ENCODE assay signal across 32 mouse cellular contexts in genomic region chr1:73927819-73928218, GRCm38 (mm10).
DNase-seq lines count a peak whose midpoint lies in the region; ATAC-seq and TF ChIP-seq lines count a peak whose summit lies in the region.
"Had no signal": no experiment of that assay in that cellular context is flagged by ENCODE, and none has a peak within 500 bp of the region (broad histone marks: within the 10 kb centered on the region; RNA-seq: fewer than 3 reads in every experiment).

No protein-coding gene starts in this region.

- peak overlapping the region; percentile 7; the same call in 1 of the 2 replicates for H3K4me3 ChIP-seq in gastrocnemius, adult 2 months
- H3K4me3 ChIP-seq in hindbrain, embryonic 10.5 days: no peak overlapping the region
- H3K4me3 ChIP-seq in hindbrain, embryonic 11.5 days (ENCODE audit: low read depth, low read length): no peak overlapping the region
- H3K4me3 ChIP-seq in liver, adult 2 months (ENCODE audit: insufficient read depth, low read depth, low read length): no peak overlapping the region
- H3K4me3 ChIP-seq in liver, postnatal 0 days (ENCODE audit: low read depth, low read length): no peak overlapping the region
- H3K4me3 ChIP-seq in brown adipose tissue, adult 24 weeks (ENCODE audit: insufficient read depth, low read depth, low read length): no peak overlapping the region
- H3K4me3 ChIP-seq: embryonic facial prominence, embryonic 10.5 days; embryonic facial prominence, embryonic 15.5 days; forebrain, embryonic 12.5 days; heart, embryonic 13.5 days; hindbrain, embryonic 15.5 days; limb, embryonic 15.5 days; lung, embryonic 15.5 days; myocyte; neural tube, embryonic 12.5 days had no signal

- H3K4me1 ChIP-seq in hindbrain, embryonic 10.5 days (replicated peaks): peaks cover 44% of the 10 kb centered on the region
- no peaks in the 10 kb centered on the region for H3K4me1 ChIP-seq in hindbrain, embryonic 11.5 days (replicated peaks; ENCODE audit: control insufficient read depth, insufficient read depth, low read length)
- H3K4me1 ChIP-seq in liver, adult 2 months (ENCODE audit: control insufficient read depth, insufficient read depth, low read length): peaks cover 44% of the 10 kb centered on the region
- H3K4me1 ChIP-seq in liver, postnatal 0 days (ENCODE audit: insufficient read depth): peaks cover 24% of the 10 kb centered on the region
- H3K4me1 ChIP-seq in brown adipose tissue, adult 24 weeks (ENCODE audit: control insufficient read depth, insufficient read depth, insufficient read length, low read length): peaks cover 46% of the 10 kb centered on the region
- H3K4me1 ChIP-seq: embryonic facial prominence, embryonic 15.5 days; hindbrain, embryonic 15.5 days; neural tube, embryonic 12.5 days had no signal

- no peak for TF ChIP-seq CTCF in gastrocnemius, adult 2 months (IDR thresholded peaks at IDR 0.05)
- no peak for TF ChIP-seq CTCF in liver, adult 2 months (IDR thresholded peaks at IDR 0.05; ENCODE audit: low read depth, low read length)
- TF ChIP-seq CTCF in liver, postnatal 0 days (IDR thresholded peaks at IDR 0.05; ENCODE audit: low read depth): no peak

- H3K9me3 ChIP-seq in hindbrain, embryonic 10.5 days: no peaks in the 10 kb centered on the region
- no peaks in the 10 kb centered on the region for H3K9me3 ChIP-seq in hindbrain, embryonic 11.5 days (ENCODE audit: control insufficient read depth, low read length)
- no peaks in the 10 kb centered on the region for H3K9me3 ChIP-seq in liver, postnatal 0 days (ENCODE audit: low read length)
- H3K9me3 ChIP-seq: embryonic facial prominence, embryonic 10.5 days; embryonic facial prominence, embryonic 15.5 days; forebrain, embryonic 12.5 days; heart, embryonic 13.5 days; hindbrain, embryonic 15.5 days; limb, embryonic 15.5 days; lung, embryonic 15.5 days; neural tube, embryonic 12.5 days had no signal

- no peak for DNase-seq in gastrocnemius, adult 2 months
- DNase-seq in gastrocnemius, adult 18-20 months (ENCODE audit: low spot score): no peak
- no peak for DNase-seq in hindbrain, embryonic 10.5 days (ENCODE audit: low spot score)
- no peak for DNase-seq in hindbrain, embryonic 11.5 days (ENCODE audit: low spot score)
- DNase-seq in liver, adult 2 months (ENCODE audit: extremely low read depth, low read depth, low spot score): no peak
- DNase-seq in liver, postnatal 0 days: no peak
- DNase-seq: adrenal gland, adult 2 months; adrenal gland, postnatal 36 days; cerebellum, adult 2 months; cerebellum, postnatal 14 days; forebrain, postnatal 0 days; gastrocnemius, postnatal 14 days; heart, postnatal 14 days; kidney, adult 11 months; kidney, postnatal 14 days; left cerebral cortex, postnatal 4 days; right cerebral cortex, adult 18-20 months; spleen, adult 18-20 months; thymus, postnatal 14 days had no signal

- TF ChIP-seq EP300 in liver, postnatal 0 days (IDR thresholded peaks at IDR 0.05; ENCODE audit: low read depth): no peak

- H3K79me2 ChIP-seq in liver, adult 2 months (ENCODE audit: control insufficient read depth, insufficient read depth, low read length): no peaks in the 10 kb centered on the region

- H3K9ac ChIP-seq in hindbrain, embryonic 11.5 days (ENCODE audit: low read depth, low read length): no peak overlapping the region
- peak overlapping the region; percentile 72 for H3K9ac ChIP-seq in liver, adult 2 months (ENCODE audit: low read depth, low read length)
- no peak overlapping the region for H3K9ac ChIP-seq in liver, postnatal 0 days (replicated peaks)
- H3K9ac ChIP-seq: embryonic facial prominence, embryonic 15.5 days; forebrain, embryonic 12.5 days; forebrain, postnatal 0 days; heart, embryonic 13.5 days; hindbrain, embryonic 15.5 days; limb, embryonic 15.5 days; liver, embryonic 14.5 days; lung, embryonic 15.5 days; neural tube, embryonic 12.5 days had no signal

- TF ChIP-seq POLR2A in liver, adult 2 months (IDR thresholded peaks at IDR 0.05; ENCODE audit: extremely low read depth, insufficient read depth, low read length): no peak

- H3K36me3 ChIP-seq in hindbrain, embryonic 10.5 days: peaks cover 52% of the 10 kb centered on the region
- no peaks in the 10 kb centered on the region for H3K36me3 ChIP-seq in hindbrain, embryonic 11.5 days (ENCODE audit: control insufficient read depth, insufficient read depth, low read length)
- peaks cover 32% of the 10 kb centered on the region for H3K36me3 ChIP-seq in liver, adult 2 months (ENCODE audit: control insufficient read depth, insufficient read depth, low read length)
- peaks cover 37% of the 10 kb centered on the region for H3K36me3 ChIP-seq in liver, postnatal 0 days (replicated peaks; ENCODE audit: insufficient read depth, low read length)
- H3K36me3 ChIP-seq: hindbrain, embryonic 15.5 days had no signal

- no peak for ATAC-seq in hindbrain, embryonic 11.5 days (ENCODE audit: low FRiP score)
- no peak for ATAC-seq in liver, postnatal 0 days
- ATAC-seq: forebrain, postnatal 0 days had no signal

- peak overlapping the region; percentile 90 for H3K27ac ChIP-seq in gastrocnemius, adult 2 months
- 0 out of 2 replicates have a peak overlapping the region, but pooled peaks have one; percentile 14 for H3K27ac ChIP-seq in hindbrain, embryonic 10.5 days
- H3K27ac ChIP-seq in hindbrain, embryonic 11.5 days (ENCODE audit: low read depth, low read length): no peak overlapping the region
- H3K27ac ChIP-seq in liver, adult 2 months (replicated peaks; ENCODE audit: insufficient read depth, low read depth, low read length): no peak overlapping the region
- no peak overlapping the region for H3K27ac ChIP-seq in liver, postnatal 0 days (ENCODE audit: low read depth)
- H3K27ac ChIP-seq in brown adipose tissue, adult 24 weeks (replicated peaks; ENCODE audit: low read depth, low read length): peak overlapping the region; percentile 54
- H3K27ac ChIP-seq: embryonic facial prominence, embryonic 10.5 days; embryonic facial prominence, embryonic 15.5 days; forebrain, embryonic 12.5 days; heart, embryonic 13.5 days; hindbrain, embryonic 15.5 days; limb, embryonic 15.5 days; liver, embryonic 14.5 days; lung, embryonic 15.5 days; neural tube, embryonic 12.5 days had no signal

- H3K27me3 ChIP-seq in hindbrain, embryonic 10.5 days (ENCODE audit: insufficient read depth, poor library complexity, severe bottlenecking): no peaks in the 10 kb centered on the region
- no peaks in the 10 kb centered on the region for H3K27me3 ChIP-seq in hindbrain, embryonic 11.5 days (ENCODE audit: control insufficient read depth, insufficient read depth, low read length)
- H3K27me3 ChIP-seq in liver, adult 2 months (ENCODE audit: control insufficient read depth, insufficient read depth, low read length): no peaks in the 10 kb centered on the region
- H3K27me3 ChIP-seq in liver, postnatal 0 days (ENCODE audit: insufficient read depth, low read length): no peaks in the 10 kb centered on the region
- H3K27me3 ChIP-seq: CH12.LX; embryonic facial prominence, embryonic 15.5 days; forebrain, embryonic 12.5 days; heart, embryonic 13.5 days; hindbrain, embryonic 15.5 days; limb, embryonic 15.5 days; lung, embryonic 15.5 days; neural tube, embryonic 12.5 days had no signal

- intact Hi-C loops in gastrocnemius, adult 2 months (cut with DNase I): loop anchor here (5.0 kb wide), 1 partner anchor 34 kb away; no protein-coding TSS in a partner anchor

- 82% methylated on average over 15 of the region's 15 CpGs for WGBS in hindbrain, embryonic 10.5 days
- 82% methylated on average over 15 of the region's 15 CpGs for WGBS in hindbrain, embryonic 11.5 days
- 87% methylated on average over 15 of the region's 15 CpGs for WGBS in liver, adult 2 months
- 85% methylated on average over 15 of the region's 15 CpGs for WGBS in liver, postnatal 0 days (ENCODE audit: insufficient replicate concordance)

- H3K4me2 ChIP-seq in hindbrain, embryonic 11.5 days (replicated peaks; ENCODE audit: low read depth, low read length): no peak overlapping the region
- H3K4me2 ChIP-seq in liver, postnatal 0 days (ENCODE audit: low read depth, low read length): no peak overlapping the region
- H3K4me2 ChIP-seq: embryonic facial prominence, embryonic 15.5 days; forebrain, embryonic 12.5 days; heart, embryonic 13.5 days; hindbrain, embryonic 15.5 days; limb, embryonic 15.5 days; lung, embryonic 15.5 days; midbrain, embryonic 11.5 days; neural tube, embryonic 12.5 days had no signal

Comparison
In these comparisons a context has a peak if more than half of its experiments do, and no peak if none do; other contexts are left out.
1. H3K27ac ChIP-seq: peak in gastrocnemius, adult 2 months (single experiment), hindbrain, embryonic 10.5 days (single experiment) and brown adipose tissue, adult 24 weeks (single experiment); none in hindbrain, embryonic 11.5 days (single experiment), liver, adult 2 months (single experiment) and liver, postnatal 0 days (single experiment).